Mouse (Mus musculus) testis, postnatal 14 days (tissue): ENCODE results near the gene Odam.

Source experiments
- DNase-seq: peaks from one replicate; pipeline ENCODE4 v3.0.0; 2021; ENCODE audit warnings: low spot score

Odam gene

DNA sequence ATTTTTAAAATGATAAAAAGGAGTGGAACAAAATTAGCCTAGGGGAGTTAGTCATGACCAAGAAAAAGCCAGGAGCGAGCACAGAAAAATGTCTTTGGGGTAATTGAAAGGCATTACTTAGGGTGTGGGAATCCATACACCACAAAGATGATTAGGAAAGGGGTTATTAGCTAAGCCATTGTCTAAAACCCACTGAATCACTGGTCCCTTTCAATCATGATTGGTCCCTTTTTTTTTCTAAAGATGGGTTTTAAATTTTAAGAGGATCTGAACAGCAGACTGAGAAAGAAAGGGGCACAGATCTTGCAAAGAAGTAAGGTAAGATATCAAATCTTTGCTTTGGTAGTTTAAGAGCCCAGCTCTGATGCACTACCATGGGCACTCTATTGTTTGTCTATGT lies at the start of gene Odam:
Gene Odam, plus strand, starts transcription at position 301 of the 400 bp plus-strand sequence.
- DNase-seq: no peak

DNA sequence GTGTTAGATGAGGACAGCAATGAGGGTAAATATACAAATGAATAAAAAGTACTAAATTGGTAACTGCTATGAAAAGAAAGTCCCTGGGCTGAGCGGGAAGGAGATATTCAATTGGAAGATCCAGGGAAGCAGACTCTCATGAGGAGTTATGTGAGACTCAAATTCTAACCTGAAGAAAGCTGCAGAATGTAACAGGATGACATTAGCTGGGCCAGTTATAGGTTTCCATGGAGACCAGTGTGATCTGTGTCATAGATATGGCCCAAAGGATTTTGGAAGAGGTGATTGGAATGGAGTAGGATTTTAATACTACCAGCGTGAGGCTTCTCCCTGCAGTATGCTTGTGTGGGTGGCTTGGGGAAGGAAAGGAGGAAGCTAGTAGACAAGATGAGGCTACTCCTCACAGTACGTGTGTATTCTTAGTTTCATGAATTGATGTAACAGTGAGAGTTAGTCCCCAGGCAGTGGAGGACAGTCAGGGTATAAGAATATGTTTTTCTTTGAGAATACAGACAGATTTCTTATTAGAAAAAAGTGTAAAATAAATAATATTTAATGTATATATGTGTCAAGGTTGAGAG lies 29.6 kb upstream of the Odam start:
- DNase-seq: no peak

DNA sequence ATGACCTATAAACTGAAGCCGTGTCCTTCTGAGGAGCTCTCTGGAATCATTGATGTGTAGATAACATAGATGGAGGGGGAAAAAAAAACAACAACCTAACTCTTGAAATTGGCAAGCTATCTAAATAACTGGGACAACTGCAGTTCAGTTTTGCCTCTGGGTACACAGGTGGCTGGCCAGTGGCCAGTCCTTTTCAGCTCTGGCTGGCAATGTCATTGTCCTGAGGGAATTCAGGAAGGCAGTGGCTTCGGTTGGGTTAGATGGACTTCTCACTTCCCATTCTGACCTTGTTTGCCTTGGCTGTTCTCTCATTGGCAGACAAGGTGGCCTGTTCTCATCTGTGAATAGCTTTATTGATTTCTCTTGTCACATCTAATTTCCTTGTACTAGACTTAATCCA lies 14.7 kb upstream of the Odam start:
- no peak for DNase-seq

DNA sequence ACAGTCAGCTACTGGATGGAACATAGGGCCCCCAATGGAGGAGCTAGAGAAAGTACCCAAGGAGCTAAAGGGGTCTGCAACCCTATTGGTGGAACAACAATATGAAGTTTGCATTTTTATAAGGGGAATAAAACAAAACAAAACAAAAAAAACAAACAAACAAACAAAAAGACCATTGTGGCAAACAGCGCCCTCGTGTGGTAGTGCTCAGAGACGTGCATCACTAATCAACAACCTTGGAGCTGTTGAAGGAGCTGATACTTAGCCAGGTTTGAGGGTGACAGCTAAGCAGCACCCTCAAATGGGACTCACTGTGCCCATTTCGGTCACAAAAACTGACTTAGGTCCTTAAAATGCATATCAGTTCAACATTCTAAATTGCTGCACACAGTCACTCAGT lies 13.4 kb upstream of the Odam start:
- no peak for DNase-seq

DNA sequence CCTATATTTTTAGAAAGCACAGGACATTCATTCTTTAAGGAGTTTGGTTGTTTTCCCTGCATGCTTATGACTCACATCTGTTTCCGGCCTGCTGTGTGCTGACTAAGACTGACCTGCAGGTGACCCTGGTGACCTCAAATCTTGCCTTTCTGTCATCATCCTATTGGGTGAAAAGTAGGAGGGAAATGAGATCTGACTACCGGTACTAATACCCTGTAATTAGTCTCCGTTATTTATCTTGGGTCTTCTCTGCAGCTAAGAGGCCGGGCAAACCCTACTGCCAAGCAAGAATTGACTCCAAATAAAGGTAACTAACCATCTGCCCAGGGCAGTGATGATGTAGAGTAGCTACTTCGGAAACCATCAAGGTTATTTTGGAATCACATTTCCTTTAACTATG lies 40.5 kb downstream of the Odam start, which contains the start of gene Csn3:
Gene Csn3, plus strand, starts transcription at position 208 of the 400 bp plus-strand sequence.
- DNase-seq: no peak

DNA sequence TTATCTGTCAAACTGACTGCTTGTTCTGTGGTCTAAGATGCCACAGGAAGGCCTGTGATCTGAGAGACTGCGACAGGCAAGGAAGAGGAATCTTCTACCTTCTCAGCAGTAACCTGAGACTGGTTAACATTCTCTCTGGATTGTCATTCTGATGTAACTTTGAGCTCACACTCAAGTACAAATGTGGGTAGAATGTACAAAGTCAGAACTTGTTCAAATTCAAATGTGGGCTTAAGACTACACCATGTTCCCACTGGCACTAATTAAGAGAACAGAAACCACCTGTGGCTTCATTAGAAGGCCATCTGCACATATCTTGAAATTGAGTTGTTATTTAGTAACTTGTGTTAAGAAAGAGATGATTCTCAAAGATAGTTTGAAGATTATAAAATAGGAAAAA lies 46.8 kb downstream of the Odam start:
- DNase-seq: no peak

DNA sequence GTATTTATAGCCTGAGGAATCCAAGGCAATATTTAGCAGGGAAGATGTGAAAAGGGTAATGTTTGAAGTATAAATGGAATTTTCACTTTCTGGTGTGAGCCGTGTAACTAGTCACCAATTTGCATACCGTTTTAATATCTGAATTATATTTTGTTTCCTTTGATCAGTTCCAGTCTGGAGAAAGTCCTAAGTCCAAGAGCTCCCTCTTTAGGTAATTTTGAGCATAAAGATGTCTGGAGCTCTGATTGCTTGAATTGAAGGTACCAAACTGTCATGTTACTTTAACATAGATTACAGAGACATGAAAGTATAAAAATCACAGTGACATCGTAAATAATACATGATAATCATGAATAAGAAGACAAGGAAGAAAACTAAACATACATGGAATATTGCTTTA lies 55.9 kb downstream of the Odam start:
- DNase-seq: no peak

DNA sequence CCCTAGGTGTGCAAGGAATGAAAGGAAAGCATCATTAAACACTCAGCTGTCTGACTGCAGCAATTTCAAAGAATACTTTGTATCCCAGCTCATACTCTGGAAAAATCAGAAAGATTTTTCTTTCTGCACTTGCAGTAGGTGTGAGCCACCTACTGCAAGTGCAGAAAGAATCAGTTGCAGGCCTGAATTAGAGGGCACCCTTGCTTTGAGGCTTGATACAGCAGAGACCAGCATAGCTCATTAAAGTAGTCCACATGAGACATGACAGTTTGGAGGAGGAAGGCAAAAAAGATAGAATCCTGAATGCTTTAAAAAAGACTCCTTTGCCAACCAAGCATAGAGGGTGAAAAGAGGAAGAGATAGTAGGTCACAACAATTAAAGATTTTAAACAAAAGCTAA lies 57.7 kb downstream of the Odam start:
- no peak for DNase-seq
